Mouse (Mus musculus) neutrophil, adult 83 days (primary cell): Measurements from ENCODE around the gene Elovl5. TPM values are rescaled to one million over a fixed set of nuclear protein-coding genes. Genes with fewer than 3 reads are reported as not detected.

Experiments
- total RNA-seq, 2 experiments: library from RNA; stranded (reverse); gene quantifications; one replicate each; pipeline ENCODE4 v1.2.4; 2023

The Elovl5 gene
- total RNA-seq: 10 to 100 TPM; 45.8 to 49.9 TPM

DNA sequence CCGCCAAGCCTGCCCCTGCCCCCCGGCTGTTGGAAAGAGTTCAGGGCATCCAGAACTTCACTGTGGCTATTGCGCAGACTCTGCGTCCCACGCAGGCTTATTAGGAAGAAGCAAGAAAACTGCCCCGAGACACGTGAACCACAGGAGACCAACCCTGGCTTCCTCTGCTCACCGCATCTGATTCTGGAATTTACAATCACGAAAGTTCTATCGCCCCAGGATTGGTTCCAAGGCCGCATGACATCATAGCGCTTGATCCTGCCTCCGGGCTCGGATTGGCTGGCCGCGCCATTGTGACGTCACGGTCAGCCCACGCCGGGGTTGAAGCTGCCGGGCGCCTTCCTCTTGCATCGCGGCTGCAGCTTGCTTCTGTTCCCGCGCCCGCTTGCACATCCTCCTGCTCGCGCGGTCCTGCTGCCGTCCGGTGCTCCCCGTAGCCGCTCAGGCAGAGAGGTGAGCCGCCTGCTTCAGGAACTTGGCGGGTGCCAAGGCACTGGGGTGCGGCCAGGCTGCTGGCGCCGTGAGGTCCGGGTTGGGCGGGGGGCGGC lies at the start of gene Elovl5:
TSS of gene Elovl5 (plus strand) at position 291 of the 548 bp plus-strand sequence.

Other genes starting within 250 kb of the Elovl5 start
- 10 to 100 TPM; 20.7 to 26.1 TPM for gene Gclc, start 162.8 kb upstream of the Elovl5 start, total RNA-seq
- gene Gcm1, start 134.6 kb downstream of the Elovl5 start, total RNA-seq: not detected
- 10 to 100 TPM; 35.6 to 37.8 TPM for gene Fbxo9, start 191.7 kb downstream of the Elovl5 start, total RNA-seq
- gene Ick, start 191.8 kb downstream of the Elovl5 start, total RNA-seq: 1 to 10 TPM; 3.3 to 3.6 TPM